Mouse (Mus musculus): ENCODE measurements at regions not wholly inside any gene's neighbourhood (a gene's known extent, or its start where the extent isn't known, plus 50 kb on each side); places are given as distances from the start of the nearest gene placed in this dataset.
A peak's percentile ranks its signal among the peaks of the same experiment; 100 is the strongest.

GRCm38 (mm10) chr5:119315149-119315548 lies 355.3 kb upstream of the Tbx3 start:
- no peak for DNase-seq

- DNase-seq, result peak; percentile 38
Measured at GRCm38 (mm10) chr5:119317617-119318016, 352.9 kb upstream of the Tbx3 start.

DNA sequence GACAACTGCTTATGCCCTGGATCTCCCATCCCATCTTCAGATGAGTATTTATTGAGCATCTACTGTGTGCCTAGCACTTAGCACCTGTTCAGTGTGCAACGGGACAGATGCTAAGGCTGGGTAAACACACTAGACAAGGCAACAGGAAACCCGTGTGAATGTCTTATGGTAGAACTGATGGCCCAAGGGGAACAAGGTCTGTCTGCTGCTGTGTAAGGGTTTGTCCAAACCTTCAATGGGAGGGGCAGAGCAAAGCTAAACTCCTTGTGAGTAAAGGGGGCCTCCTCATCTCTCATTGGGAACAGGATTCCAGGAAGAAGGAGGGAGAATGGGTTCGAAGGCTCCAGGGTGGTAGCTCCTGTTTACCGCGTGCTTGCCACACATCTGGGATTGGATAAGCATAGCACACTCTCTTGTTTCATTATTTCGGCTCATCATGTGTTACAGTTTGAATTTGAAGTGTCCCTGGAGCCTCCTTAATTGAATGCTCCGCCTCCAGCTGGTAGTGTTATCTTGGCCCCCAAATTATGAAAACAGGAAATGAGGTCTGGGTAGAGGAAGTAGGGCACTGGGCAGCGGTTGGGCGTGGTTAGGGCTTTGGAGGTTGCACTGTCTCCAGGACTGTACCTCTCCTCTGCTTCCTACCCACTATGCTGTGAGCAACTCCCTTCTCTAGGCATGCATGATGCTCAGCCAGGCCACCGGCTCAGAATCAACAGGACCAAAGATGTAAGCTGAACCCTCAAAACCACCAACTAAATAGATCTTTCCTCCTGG lies 348.9 kb upstream of the Tbx3 start:
- DNase-seq, result peak; percentile 13

DNA sequence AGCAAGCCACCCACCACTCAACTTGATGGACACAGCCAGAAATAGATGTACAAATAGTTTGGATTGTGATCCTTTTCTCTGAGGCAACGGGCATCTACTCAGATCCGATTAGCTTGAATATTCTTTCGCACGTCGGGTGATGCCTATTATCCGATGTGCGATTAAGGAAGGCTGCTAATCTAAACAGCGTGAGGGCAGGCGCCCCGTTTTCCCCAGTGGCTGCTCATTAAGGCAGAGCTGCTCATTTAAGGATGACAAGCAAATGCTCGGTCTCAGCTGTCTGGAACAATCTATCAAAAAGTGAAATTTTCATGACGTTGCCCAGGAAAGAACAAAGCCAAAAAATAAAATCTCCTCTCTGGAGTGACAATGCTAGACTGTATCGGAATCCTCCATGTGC lies 348.1 kb upstream of the Tbx3 start:
- peak; percentile 69 for DNase-seq

DNA sequence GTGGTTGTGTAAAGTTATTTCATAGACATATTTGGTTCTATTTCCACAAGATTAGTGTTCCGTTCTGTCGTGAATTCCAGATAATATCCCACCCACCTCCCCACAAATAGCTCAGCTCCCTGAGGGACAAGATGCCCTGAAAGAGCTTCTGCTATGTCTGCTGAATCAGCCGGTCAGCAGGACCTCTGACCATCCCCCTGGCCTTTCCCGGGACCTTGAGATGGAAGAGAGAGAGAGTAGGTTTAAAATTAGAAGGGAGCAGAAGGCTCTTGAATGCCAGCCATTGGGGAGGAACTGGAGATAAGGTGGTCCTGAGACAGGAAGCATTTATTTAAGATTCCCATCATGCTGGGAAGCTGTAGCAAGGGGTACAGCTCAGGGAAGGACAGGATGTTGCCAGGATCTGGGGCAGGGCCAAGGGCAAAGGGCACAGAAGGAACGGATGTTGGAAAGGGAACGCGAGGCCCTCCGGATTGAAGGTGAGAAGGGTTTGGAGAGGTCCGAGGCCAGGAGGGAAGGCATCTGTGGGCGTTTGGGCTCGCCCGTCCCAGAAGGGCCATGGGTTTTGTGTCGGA lies 344.7 kb upstream of the Tbx3 start:
- no peak for DNase-seq

GRCm38 (mm10) chr5:119326895-119327294 lies 343.6 kb upstream of the Tbx3 start:
- DNase-seq, result no peak

DNA sequence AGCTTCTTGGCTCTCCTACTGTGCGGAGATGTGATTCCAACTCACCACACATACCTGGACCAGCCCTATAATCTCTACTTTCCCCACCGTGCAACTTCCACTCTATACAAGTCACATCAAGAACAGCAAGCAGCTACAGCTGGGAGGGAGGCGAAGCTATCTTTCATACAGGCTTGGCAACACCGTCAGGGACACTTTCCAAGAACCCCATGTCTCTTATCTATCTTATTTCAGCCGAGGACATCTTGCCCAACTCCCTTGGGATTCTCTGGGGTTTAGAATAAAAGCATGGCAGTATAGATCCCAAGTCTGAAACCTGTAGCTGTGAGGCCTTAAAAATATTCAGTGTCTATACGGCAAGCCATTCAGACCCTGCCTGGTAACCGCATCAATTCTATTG lies 341.5 kb upstream of the Tbx3 start:
- DNase-seq, result no peak

DNA sequence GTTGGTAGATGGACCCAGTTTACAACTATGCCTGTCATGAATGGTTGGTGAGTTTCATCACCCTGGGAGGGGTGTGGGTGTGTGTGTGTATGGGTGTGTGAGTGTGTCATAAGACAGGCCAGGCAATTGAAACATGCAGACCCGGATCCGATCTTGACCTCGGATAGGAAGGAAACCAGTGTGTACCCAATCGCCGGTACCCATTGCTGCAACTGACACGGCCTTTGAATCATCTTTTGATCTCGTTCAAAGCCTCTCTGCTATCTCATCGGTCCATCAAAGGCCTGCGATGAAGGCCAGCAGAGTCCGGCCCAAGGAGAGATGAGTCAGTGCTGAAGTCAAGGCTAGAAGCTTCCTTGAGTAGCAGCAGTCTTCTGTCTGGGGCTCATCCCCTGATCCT lies 341.1 kb upstream of the Tbx3 start:
- DNase-seq, result no peak

DNA sequence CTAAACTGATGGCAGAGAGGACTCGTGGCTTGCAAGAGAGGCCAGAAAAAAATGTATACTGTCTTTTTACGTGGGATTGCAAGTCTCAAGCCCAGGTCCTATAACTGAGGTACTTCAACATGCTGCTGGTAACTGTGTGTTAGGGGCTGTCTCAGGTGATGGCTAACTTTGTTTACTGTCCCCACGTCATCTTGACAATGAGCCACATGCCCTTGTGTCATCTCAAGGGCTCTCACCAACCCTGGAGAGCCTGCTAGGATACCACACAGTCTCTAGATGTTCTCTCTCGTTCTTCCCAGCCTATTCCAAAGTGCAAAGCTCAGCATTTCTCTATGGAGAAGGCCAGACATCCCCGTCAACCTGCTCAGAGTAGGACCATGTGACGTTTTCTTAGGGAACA lies 340.6 kb upstream of the Tbx3 start:
- no peak for DNase-seq

DNA sequence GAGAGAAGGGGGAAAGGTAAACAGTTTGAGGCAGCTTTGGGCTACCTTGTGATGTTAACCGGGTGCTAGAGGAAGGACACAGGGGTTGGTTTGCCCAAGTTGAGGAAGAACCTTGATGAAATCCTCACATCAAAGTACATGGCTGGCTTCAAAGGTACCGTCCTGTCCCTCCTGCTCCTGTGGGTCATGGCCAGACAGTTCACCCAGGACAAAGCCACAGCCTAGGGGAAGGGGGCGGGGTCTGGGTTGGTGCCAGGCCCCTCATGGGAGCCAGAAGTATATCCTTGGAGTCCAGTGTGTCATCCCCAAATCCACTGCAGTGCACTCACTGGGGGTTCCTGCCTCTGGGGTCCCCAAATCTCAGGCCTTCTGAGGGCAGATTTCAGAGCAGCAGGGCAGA lies 339.0 kb upstream of the Tbx3 start:
- DNase-seq, result no peak

DNA sequence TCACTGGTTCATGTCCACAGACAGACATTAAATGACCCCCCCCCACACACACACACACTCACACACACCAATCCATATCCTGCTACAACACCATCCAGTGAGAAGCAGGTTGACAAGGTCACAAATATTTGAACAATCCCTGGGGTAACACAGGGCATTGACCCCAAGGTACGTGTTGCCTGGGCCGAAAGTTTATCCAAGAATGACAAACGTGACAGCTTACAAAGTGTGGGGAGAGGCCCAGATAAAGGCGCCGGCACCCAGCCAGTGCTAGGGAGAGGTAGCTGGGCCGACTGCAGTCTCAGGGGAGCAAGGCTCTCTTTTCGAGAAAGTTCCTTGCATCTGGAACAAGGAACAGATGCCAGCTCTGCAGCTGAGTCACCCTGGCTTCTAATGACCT lies 337.8 kb upstream of the Tbx3 start:
- no peak for DNase-seq

DNA sequence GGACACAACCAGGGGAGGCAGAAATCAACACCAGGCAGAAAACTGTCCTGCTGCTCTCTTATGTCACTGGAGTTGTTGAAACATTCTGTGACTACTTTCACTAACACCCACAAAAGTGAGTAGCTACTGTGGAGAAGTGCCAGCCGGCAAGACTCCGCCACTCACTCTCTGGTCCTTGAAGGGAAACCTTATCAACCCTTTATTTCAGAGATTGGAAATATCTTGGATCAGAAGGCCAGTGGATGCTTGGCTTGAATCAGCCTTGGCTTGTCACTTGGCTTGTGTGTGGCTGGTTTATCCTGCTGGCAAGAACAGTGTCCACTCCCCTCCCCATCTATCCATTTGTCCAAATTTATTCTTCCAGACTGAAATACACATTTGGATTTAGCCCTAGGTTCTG lies 335.3 kb upstream of the Tbx3 start:
- DNase-seq, result no peak

- DNase-seq, result no peak
Measured at GRCm38 (mm10) chr5:119335979-119336378, 334.5 kb upstream of the Tbx3 start.

DNA sequence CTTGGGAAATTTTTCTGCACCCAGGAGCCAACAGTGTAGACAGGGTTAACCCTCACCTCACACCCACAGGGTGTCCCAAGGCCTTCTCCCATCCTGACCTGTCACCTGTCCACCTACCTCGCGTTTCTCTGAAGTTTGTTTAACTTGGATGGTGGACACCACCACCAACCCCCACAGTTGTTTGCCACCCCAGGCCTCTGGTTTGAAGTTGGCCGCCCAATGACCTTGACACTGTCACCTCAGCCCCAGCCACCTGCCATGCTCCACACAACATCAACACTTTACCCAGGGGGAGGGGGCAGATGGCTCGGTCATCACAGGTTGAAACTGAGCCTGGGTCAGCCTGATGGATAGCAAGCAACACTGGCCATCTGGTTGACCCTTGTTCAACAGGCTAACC lies 332.7 kb upstream of the Tbx3 start:
- DNase-seq, result no peak

- no peak for DNase-seq
Measured at GRCm38 (mm10) chr5:119338711-119339110, 331.8 kb upstream of the Tbx3 start.

DNA sequence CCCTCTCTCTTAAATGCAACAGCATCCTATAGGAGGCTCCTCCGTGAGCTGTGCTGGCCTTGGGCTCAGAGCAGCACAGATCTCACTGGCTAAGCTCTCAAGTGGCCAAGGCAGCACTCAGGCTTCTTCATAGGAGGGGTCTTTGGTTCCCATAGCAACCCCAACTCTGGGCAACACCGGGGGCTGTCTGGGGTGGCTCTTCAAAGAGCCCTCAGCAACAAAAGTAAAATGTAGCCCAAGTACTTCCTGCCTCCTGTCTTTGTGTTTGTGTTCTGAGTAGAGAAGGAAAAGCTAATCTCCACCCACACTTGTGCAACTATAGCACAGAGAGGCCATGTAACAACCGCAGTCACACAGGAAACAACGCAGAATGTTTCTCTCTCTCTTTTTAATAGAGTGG lies 322.2 kb upstream of the Tbx3 start:
- no peak for DNase-seq

- no peak for DNase-seq
Measured at GRCm38 (mm10) chr5:119349395-119349794, 321.1 kb upstream of the Tbx3 start.

DNA sequence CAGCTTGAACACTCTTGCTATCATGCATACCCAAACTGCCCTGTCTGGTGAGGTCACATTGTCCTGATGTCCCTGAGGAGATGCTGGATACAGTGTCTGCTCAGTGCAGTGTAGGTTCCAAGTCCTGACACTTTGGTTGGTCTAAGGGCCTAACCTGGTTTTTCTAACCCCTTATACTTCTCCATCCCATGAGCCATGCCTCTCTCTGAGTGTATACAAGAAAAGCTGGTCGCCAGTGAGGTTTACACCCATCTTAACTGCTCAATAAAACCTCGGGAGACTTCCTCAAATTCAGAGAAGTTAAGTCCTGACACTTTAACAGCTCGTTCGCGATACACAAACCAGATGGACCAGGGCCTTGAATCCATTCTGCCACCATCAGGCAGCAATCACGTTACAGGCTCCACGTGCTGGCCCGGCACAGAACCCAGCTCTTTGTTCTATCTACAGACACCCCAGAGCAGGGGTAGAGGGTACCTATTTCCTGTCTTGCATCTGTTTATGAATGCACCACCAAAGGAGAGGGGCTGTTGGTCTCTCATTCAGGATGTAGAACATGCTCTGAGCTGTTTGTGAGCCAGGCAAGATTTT lies 320.0 kb upstream of the Tbx3 start:
- DNase-seq, result no peak

GRCm38 (mm10) chr5:119355471-119355870 lies 315.0 kb upstream of the Tbx3 start:
- DNase-seq, result no peak

DNA sequence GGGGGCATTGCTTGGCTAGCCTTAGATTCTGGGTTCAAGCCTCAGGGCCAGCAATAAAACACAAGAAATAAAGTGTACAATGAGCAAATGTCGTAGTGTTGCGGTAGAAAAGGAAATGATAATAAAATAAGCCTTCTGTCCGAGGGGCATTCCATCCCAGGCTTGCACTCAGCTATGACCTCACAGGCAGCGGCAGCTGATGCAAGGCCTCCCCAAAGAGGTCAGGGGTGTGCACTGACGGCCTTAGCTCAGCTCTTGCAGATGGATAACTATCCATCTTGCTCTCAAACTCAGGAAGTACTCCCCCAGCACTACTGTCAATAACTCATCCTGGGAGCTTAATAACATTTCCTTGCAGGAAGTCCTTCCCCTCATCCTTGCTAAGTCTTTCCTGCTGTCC lies 314.4 kb upstream of the Tbx3 start:
- DNase-seq, result no peak

DNA sequence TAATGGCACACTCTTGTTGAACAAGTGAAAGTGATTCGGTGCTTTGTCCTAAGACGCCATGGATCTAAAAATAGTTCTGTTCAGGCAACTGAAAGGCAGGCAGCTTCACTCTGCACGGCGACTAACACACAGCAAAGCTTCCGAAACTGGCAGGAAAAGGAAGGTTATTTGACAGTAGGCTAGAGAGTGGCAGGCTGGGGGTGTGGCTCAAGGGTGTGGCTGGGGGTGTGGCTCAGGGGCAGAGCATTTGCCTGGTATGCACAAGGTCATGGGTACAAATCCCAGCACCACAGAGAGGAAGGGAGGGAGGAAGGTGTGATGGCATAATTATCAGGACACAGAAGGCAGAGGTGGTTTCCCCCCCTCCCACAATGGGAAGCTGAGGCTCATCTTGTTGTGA lies 310.8 kb upstream of the Tbx3 start:
- no peak for DNase-seq

DNA sequence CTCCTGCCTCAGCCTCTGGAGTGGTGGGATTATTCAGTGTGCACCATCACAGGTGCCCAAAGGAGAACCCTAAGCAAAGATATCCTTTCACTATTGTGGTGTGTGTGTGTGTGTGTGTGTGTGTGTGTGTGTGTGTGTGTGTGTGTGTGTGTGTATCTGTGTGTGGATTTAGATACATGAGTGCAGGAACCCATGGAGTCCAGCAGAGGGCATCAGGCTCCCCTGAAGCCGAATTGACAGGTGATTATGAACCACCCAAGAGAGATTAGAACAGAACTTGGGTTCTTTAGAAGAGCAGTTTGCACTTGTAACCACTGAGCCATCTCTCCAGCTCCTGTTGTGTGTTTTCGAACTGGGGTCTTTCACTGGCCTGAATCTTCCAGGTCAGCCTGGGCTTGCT lies 310.1 kb upstream of the Tbx3 start:
- DNase-seq, result no peak

DNA sequence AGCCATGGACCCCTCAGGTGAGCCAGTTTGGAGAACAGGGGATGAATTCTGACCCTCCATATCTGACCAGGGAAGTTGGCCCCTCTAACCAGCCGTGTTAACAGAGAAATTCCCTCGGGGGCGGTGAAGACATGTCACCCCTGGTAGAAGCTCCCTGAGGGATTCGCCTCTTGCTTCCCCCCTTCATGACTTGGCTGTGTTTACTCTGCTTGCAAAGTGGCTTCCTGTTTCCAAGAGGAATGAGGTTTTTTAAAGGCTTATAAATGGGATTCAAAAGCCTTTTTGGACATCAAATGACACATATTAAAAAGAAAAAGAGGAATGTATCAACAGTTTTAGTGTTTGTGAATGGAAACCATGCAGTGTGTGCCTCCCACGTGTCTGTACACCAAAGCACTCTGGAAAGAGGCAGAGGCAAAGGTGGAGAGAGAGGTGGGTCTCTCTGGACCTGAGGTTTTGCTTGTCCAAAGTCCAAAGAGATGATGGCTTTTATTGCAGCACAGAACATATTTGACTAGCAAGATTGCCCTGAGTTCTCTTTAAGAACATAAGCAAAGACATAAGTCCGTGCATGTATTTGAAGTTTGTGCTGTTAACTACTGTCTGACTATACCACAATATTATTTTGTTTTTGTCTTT lies 308.9 kb upstream of the Tbx3 start:
- no peak for DNase-seq

DNA sequence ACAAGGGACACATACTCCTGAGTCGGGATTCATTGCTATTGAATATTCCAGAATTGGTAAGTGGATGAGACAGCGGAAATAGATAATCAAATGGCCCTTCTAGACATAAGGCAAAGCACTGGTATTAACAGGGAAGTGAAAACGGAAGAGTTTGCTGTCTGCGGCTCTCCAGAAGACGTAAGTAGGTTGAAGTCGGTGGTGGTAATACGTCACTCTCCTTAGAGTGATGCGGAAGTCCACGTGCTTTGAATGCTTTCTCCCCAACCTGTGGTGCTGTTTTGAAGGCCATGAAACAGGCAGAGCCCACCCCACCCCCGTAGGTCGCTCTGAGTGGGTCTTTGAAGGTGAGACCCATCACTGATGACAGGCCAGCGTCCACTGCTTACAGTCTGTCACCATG lies 308.0 kb upstream of the Tbx3 start:
- DNase-seq, result no peak
